Mouse (Mus musculus) heart, adult 2 months (tissue): Measurements from ENCODE around the gene Ube2b. TPM values are rescaled to one million over a fixed set of nuclear protein-coding genes. Genes with fewer than 3 reads are reported as not detected.

ENCODE experiments used
- DNase-seq, 2 experiments: peaks; one replicate each; pipeline ENCODE4 v3.0.0; 2021
- H3K27ac ChIP-seq: fragments of 200-600 bp; 2 replicates; pipeline ENCODE4 v1.8.1; 2022
- H3K27me3 ChIP-seq: fragments of 200-500 bp; 2 replicates; pipeline ENCODE4 v1.6.1; 2012; ENCODE audit warnings: mild to moderate bottlenecking, low read length, inconsistent platforms, mixed read lengths; ENCODE audit not compliant: control insufficient read depth, insufficient read depth
- H3K36me3 ChIP-seq: fragments of 200-500 bp; 2 replicates; pipeline ENCODE4 v1.6.1; 2012; ENCODE audit warnings: low read length, inconsistent platforms; ENCODE audit not compliant: control insufficient read depth, insufficient read depth
- H3K4me1 ChIP-seq: fragments of 200-500 bp; 2 replicates; pipeline ENCODE4 v1.6.1; 2011; ENCODE audit warnings: low read length; ENCODE audit not compliant: control insufficient read depth, insufficient read depth
- H3K4me3 ChIP-seq: fragments of 200-600 bp; 2 replicates; pipeline ENCODE4 v1.8.1; 2022
- H3K79me2 ChIP-seq: fragments of 200-500 bp; replicated peaks from 2 replicates; pipeline ENCODE4 v1.6.1; 2012; ENCODE audit warnings: mild to moderate bottlenecking, inconsistent platforms, low read length, moderate library complexity, mixed read lengths; ENCODE audit not compliant: control insufficient read depth, insufficient read depth
- H3K9ac ChIP-seq: fragments of 200-500 bp; 2 replicates; pipeline ENCODE4 v1.6.1; 2012; ENCODE audit warnings: low read depth, mild to moderate bottlenecking, control low read depth, inconsistent platforms, low read length, mixed read lengths
- CTCF ChIP-seq: fragments of 200-600 bp; IDR thresholded peaks from 2 replicates; pipeline ENCODE4 v1.8.1; 2022; ENCODE audit warnings: antibody characterized with exemption, mild to moderate bottlenecking, moderate library complexity
- EP300 ChIP-seq: fragments of 200-500 bp; IDR thresholded peaks from 2 replicates; pipeline ENCODE4 v1.6.1; 2011; ENCODE audit warnings: low read depth, low read length, control low read depth; ENCODE audit not compliant: insufficient read depth
- POLR2A ChIP-seq: fragments of 200-500 bp; IDR thresholded peaks from 2 replicates; pipeline ENCODE4 v1.6.1; 2011; ENCODE audit warnings: mild to moderate bottlenecking, low read depth, low read length, control low read depth; ENCODE audit not compliant: insufficient read depth
- WGBS: fragments of 180-500 bp; shearing (Covaris S2); methylation state at CpG from one replicate; pipeline ENCODE4 v1.1.7; 2018; 5-methylcytosine and 5-hydroxymethylcytosine counted together
- intact Hi-C: fragments of 180-260 bp; cut with DNase I; formaldehyde crosslinking; loops from one replicate; pipeline ENCODE4 v1.15.1; 2025
- polyA plus RNA-seq: library from polyadenylated mRNA; depleted of rRNA; stranded (reverse); fragments of >200 nt; gene quantifications from 2 replicates; pipeline ENCODE4 v1.2.3, GENCODE M21; 2012
- total RNA-seq, 2 experiments: library from RNA; stranded (reverse); gene quantifications; 2 replicates each; pipeline ENCODE4 v1.2.3; 2021

The Ube2b gene
- total and polyA plus RNA-seq, 3 experiments: 197 to 344 (median 265) TPM

- intact Hi-C loops: loop anchor here (1.0 to 2.0 kb wide), 4 partner anchors 34 to 146 kb away; partner anchors contain the start of gene Ube2b
- Histone ChIP-seq H3K36me3 (no peaks in the 10 kb centered on the region), H3K9ac (no peak overlapping the region), H3K27ac (no peak overlapping the region), H3K4me1 (peaks cover 2% of the 10 kb centered on the region), H3K79me2 (no peaks in the 10 kb centered on the region), H3K4me3 (no peak overlapping the region), H3K27me3 (no peaks in the 10 kb centered on the region)
- TF ChIP-seq CTCF: no peak
- TF ChIP-seq EP300: no peak
- no peak for TF ChIP-seq POLR2A
- WGBS: 80% methylated on average over 5 of the region's 5 CpGs
- DNase-seq: no peak
These were observed 33.9 kb downstream of the Ube2b start for GRCm38 (mm10) chr11:51966651-51967050.

GRCm38 (mm10) chr11:51962277-51962676 is 38.3 kb downstream of the Ube2b start:
- TF ChIP-seq EP300: no peak
- TF ChIP-seq CTCF: no peak
- no peak for TF ChIP-seq POLR2A
- no peaks in the 10 kb centered on the region for H3K27me3 ChIP-seq
- no peaks in the 10 kb centered on the region for H3K79me2 ChIP-seq
- WGBS: 88% methylated on average over 7 of the region's 7 CpGs
- H3K9ac ChIP-seq: no peak overlapping the region
- H3K4me3 ChIP-seq: no peak overlapping the region
- no peaks in the 10 kb centered on the region for H3K4me1 ChIP-seq
- H3K36me3 ChIP-seq: no peaks in the 10 kb centered on the region
- DNase-seq: no peak
- H3K27ac ChIP-seq: no peak overlapping the region
- intact Hi-C loops: no loop called here

GRCm38 (mm10) chr11:51961761-51962160 is 38.8 kb downstream of the Ube2b start:
- Histone ChIP-seq H3K27me3 (no peaks in the 10 kb centered on the region), H3K4me1 (no peaks in the 10 kb centered on the region), H3K79me2 (no peaks in the 10 kb centered on the region), H3K27ac (no peak overlapping the region), H3K4me3 (no peak overlapping the region), H3K9ac (no peak overlapping the region), H3K36me3 (no peaks in the 10 kb centered on the region)
- TF ChIP-seq CTCF: no peak
- no peak for TF ChIP-seq EP300
- TF ChIP-seq POLR2A: no peak
- intact Hi-C loops: no loop called here
- no peak for DNase-seq
- 94% methylated on average over 8 of the region's 8 CpGs for WGBS

GRCm38 (mm10) chr11:51960967-51961471 is 39.5 kb downstream of the Ube2b start:
- TF ChIP-seq EP300: no peak
- TF ChIP-seq CTCF: peak; percentile 37
- DNase-seq: peak in 1 of 2 experiments; percentile 30
- Histone ChIP-seq H3K4me3 (no peak overlapping the region), H3K9ac (no peak overlapping the region), H3K4me1 (no peaks in the 10 kb centered on the region), H3K27me3 (no peaks in the 10 kb centered on the region), H3K36me3 (no peaks in the 10 kb centered on the region), H3K27ac (no peak overlapping the region), H3K79me2 (no peaks in the 10 kb centered on the region)
- intact Hi-C loops: no loop called here
- 54% methylated on average over 11 of the region's 11 CpGs for WGBS

DNA sequence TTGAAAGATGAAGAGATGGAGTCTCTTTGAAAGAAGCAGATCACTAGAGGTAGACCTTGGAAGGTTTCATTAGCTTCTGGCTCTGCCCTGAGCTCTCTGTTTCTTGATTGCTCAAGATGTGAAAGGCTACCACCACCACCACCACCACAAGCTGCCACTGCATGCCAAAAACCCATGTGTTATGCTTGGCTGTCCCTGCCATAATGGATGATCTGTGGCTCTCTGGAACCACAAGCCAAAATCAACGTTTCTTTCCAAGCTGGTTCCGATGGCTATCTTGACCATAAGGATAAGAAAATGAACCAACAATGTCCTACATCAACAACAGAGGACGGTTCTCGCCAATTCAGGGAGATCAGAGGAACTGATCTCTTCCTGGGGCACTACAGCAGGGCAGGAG is 40.5 kb downstream of the Ube2b start:
- no peak for DNase-seq
- Histone ChIP-seq H3K4me3 (no peak overlapping the region), H3K36me3 (no peaks in the 10 kb centered on the region), H3K79me2 (no peaks in the 10 kb centered on the region), H3K27me3 (no peaks in the 10 kb centered on the region), H3K27ac (no peak overlapping the region), H3K4me1 (no peaks in the 10 kb centered on the region), H3K9ac (no peak overlapping the region)
- WGBS: 59% methylated on average over 4 of the region's 4 CpGs
- intact Hi-C loops: no loop called here
- TF ChIP-seq POLR2A (no peak), CTCF (no peak), EP300 (no peak)

DNA sequence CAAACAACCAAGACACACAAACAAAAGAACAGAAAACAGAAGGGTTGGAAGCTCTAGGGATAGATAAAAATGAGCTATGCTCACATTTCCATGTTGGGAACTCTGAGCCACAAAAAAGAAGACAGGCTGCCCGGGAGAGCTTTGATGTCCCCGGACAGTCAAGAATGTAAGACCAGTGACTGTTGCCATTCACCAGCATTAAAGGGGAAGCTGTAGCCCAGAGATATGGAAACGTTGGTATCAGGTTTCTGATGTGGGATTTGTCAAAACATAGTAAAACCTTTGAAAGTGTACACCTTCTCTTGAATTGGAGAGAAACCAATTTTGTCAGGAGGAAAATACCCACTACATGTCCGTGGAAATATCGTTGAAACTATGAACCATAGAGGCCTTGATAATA is 41.1 kb downstream of the Ube2b start:
- Histone ChIP-seq H3K27ac (no peak overlapping the region), H3K79me2 (no peaks in the 10 kb centered on the region), H3K4me1 (no peaks in the 10 kb centered on the region), H3K9ac (no peak overlapping the region), H3K27me3 (no peaks in the 10 kb centered on the region), H3K4me3 (no peak overlapping the region), H3K36me3 (no peaks in the 10 kb centered on the region)
- TF ChIP-seq EP300 (no peak), CTCF (no peak), POLR2A (no peak)
- DNase-seq: no peak
- 78% methylated on average over 5 of the region's 5 CpGs for WGBS
- intact Hi-C loops: no loop called here
